Mouse (Mus musculus): ENCODE data around the gene Btg2. TPM values are rescaled to one million over a fixed set of nuclear protein-coding genes. Genes with fewer than 3 reads are reported as not detected.

Btg2 gene
- polyA plus RNA-seq, 1 experiment = 13.2 TPM

DNA sequence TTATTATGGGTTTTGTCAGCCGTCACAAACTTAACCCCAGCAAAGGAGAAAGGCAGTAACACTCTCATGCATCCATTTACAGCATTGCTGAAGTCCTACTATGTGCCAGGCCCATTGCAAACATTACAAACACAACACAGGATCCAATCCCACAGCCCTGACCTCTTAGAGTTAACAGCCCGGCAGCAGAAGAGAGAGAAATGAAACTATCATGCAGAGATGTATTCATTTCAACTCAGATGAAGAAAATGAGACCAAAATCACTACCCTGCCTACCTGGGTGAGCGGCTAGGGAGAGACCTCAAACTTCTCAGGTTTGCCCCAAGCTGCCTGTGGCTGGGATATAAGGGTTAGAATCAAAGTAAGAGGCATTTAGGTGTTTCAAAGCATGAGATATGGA is 12.4 kb downstream of the Btg2 start:
- Histone ChIP-seq H3K4me3 (replicated peaks) (no peak overlapping the region), H3K9me3 (ENCODE audit: control insufficient read depth, low read length) (peaks cover 8% of the 10 kb centered on the region; the same call in 1 of the 2 replicates), H3K27me3 (ENCODE audit: control insufficient read depth) (peaks cover 83% of the 10 kb centered on the region), H3K4me1 (ENCODE audit: control insufficient read depth) (peaks cover 80% of the 10 kb centered on the region), H3K36me3 (ENCODE audit: control insufficient read depth) (peaks cover 11% of the 10 kb centered on the region)
- TF ChIP-seq TAL1 (IDR thresholded peaks at IDR 0.05; ENCODE audit: low read length) (no peak), GATA1 (IDR thresholded peaks at IDR 0.05; ENCODE audit: low read length) (no peak)

DNA sequence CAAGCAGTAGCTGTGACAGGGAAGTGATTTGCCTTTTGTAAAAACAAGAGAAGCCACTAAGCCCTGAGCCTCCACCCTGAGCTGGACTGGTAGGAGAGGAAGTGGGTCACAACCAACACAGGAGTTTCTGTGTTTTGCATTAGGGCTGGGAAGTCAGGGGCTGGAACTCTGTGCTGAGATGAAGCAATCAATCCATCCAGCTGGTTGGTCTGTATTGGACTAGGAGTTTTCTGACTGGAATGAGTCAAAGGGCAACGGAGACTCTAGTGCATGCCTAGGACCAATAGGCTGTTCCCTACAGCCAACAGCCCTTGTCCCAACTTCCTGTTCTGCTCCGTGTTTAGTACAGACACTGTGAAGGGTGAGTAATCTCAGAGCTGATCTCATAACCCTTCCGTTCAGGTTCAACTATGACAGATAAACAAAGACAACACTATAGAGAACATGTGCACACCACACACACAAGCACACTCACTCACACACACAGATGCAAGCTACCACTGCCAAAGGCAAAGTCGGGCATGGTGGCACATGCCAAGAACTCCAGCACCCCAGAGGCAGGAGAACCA is 13.6 kb downstream of the Btg2 start:
- peaks cover 80% of the 10 kb centered on the region for H3K4me1 ChIP-seq (ENCODE audit: control insufficient read depth)
- no peak overlapping the region for H3K4me3 ChIP-seq (replicated peaks)
- TF ChIP-seq GATA1 (IDR thresholded peaks at IDR 0.05; ENCODE audit: low read length) (no peak), TAL1 (IDR thresholded peaks at IDR 0.05; ENCODE audit: low read length) (no peak)
- H3K9me3 ChIP-seq (ENCODE audit: control insufficient read depth, low read length) = peaks cover 8% of the 10 kb centered on the region; the same call in 1 of the 2 replicates
- peaks cover 94% of the 10 kb centered on the region for H3K27me3 ChIP-seq (ENCODE audit: control insufficient read depth)
- H3K36me3 ChIP-seq (ENCODE audit: control insufficient read depth) = no peaks in the 10 kb centered on the region

DNA sequence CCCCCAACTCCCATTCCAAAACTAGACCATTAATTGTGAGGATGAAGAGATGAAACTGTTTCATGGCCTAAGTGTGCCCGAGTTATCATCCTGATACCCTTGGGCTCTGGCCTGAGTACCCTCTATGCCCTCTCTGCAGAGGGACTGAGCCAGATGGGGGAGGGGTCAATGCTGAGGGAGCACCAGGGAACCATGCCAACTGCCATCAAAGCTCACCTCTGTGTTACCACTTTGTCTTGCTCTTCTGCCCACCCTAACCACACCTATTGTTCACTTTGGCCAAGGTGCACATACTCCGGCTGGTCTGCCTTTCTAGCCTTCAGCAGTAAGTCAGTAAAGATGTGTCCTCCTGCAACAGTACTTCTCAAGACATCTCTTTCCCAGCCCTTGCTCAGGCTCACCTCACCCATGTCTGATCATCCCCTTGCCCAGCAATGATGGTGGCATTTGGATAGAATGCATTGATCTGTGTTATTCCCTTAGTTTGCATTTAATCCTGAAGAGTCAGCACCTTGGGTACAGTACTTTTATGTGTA is 14.6 kb downstream of the Btg2 start:
- Histone ChIP-seq H3K36me3 (ENCODE audit: control insufficient read depth) (no peaks in the 10 kb centered on the region), H3K27me3 (ENCODE audit: control insufficient read depth) (peaks cover 97% of the 10 kb centered on the region), H3K4me3 (replicated peaks) (no peak overlapping the region), H3K4me1 (ENCODE audit: control insufficient read depth) (peaks cover 80% of the 10 kb centered on the region), H3K9me3 (ENCODE audit: control insufficient read depth, low read length) (peaks cover 8% of the 10 kb centered on the region; the same call in 1 of the 2 replicates)
- no peak for TF ChIP-seq TAL1 (IDR thresholded peaks at IDR 0.05; ENCODE audit: low read length)
- no peak for TF ChIP-seq GATA1 (IDR thresholded peaks at IDR 0.05; ENCODE audit: low read length)

DNA sequence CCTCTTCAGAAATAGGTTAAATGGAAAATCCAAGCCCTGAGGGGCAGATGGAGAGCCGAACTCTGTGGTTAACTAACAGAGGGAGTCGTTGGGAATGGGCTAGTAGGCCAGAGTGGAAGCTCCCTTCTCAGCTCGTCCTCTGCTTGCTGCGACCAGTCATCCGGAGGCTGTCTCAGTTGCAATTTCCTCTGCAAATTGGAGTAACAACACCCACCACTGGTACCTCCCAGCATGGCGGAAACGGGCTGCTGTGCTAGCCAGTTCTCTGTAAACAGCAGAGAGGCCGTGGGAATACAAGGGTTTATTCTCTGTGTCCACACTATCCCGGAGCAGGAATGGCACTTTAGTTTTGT is 15.2 kb downstream of the Btg2 start:
- TF ChIP-seq TAL1 (IDR thresholded peaks at IDR 0.05; ENCODE audit: low read length) (no peak), GATA1 (IDR thresholded peaks at IDR 0.05; ENCODE audit: low read length) (no peak)
- Histone ChIP-seq H3K27me3 (ENCODE audit: control insufficient read depth) (peaks cover 94% of the 10 kb centered on the region), H3K4me3 (replicated peaks) (no peak overlapping the region), H3K36me3 (ENCODE audit: control insufficient read depth) (no peaks in the 10 kb centered on the region), H3K4me1 (ENCODE audit: control insufficient read depth) (peaks cover 83% of the 10 kb centered on the region), H3K9me3 (ENCODE audit: control insufficient read depth, low read length) (peaks cover 8% of the 10 kb centered on the region; the same call in 1 of the 2 replicates)

DNA sequence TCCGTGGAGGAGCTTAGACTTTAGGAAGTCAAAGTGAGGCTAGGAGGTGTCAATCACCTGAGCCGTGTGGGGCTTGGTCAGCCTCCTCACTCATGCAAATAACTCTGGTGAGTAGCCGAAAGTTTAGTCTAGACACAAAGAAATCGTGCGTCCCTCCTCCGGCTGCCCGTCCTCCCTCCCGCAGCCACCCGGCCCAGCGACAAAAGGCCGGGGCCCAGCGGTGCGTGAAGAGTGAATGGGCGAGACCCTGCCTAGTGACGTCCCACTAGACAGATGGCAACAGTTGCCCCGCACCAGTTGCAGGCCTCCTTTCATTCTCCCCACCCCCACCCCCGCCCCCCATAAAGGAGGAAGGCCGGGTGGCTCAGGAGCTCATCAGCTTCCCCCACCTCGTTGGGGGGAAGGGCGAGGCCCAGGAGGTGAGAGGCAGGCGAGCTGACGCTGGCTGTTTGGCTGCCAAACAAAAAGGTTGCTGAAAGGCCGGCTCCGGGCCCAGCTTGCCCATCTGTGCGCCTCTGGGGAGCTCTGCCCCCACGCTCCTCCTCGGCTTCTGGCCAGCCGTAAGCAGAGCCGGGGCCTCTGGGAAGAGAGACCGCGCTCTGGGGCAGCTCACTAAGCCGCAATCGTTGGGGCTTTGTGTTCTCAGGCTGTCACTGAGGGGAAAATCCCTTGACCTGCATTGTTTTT is 15.7 kb downstream of the Btg2 start:
- TF ChIP-seq TAL1 (IDR thresholded peaks at IDR 0.05; ENCODE audit: low read length) (no peak), GATA1 (IDR thresholded peaks at IDR 0.05; ENCODE audit: low read length) (no peak)
- Histone ChIP-seq H3K4me3 (replicated peaks) (peak overlapping the region; percentile 6), H3K27me3 (ENCODE audit: control insufficient read depth) (peaks cover 95% of the 10 kb centered on the region), H3K4me1 (ENCODE audit: control insufficient read depth) (peaks cover 85% of the 10 kb centered on the region), H3K9me3 (ENCODE audit: control insufficient read depth, low read length) (peaks cover 8% of the 10 kb centered on the region; the same call in 1 of the 2 replicates), H3K36me3 (ENCODE audit: control insufficient read depth) (no peaks in the 10 kb centered on the region)

DNA sequence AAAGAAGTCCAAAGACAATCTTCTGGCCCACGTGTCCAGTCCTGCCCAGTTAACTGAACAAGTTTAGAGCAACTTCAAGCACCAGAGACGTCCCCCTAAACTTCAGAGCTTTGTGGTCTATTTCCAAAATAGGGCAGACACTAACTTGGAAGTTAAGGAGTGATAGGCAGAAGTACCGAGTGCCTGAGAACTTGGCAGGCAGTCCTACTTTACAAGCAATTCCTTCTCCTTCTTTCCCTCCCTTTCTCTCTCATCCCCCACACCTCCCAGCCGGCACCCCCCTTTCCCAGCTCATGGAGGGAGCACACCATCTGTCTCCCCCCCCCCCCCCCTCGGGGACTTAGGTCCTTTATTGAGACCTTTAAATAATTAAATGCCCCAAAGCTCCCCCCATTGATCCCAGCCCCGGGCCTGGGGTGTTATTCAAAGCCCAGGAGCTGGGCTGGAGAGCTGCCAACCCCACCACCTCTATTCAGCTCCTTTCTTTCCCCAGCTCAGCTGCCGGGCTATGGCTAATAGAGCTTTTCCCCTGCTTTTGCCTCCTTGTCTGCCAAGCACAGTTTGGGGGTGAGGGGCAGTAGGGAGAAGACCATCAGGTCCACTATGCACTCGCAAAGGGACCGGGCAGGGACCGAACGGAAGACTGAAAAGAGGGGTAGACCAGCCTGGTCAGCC is 16.4 kb downstream of the Btg2 start:
- H3K36me3 ChIP-seq (ENCODE audit: control insufficient read depth) = no peaks in the 10 kb centered on the region
- TF ChIP-seq GATA1 (IDR thresholded peaks at IDR 0.05; ENCODE audit: low read length) = no peak
- no peak for TF ChIP-seq TAL1 (IDR thresholded peaks at IDR 0.05; ENCODE audit: low read length)
- H3K9me3 ChIP-seq (ENCODE audit: control insufficient read depth, low read length) = peaks cover 8% of the 10 kb centered on the region; the same call in 1 of the 2 replicates
- H3K4me3 ChIP-seq (replicated peaks) = peak overlapping the region; percentile 6
- peaks cover 95% of the 10 kb centered on the region for H3K27me3 ChIP-seq (ENCODE audit: control insufficient read depth)
- H3K4me1 ChIP-seq (ENCODE audit: control insufficient read depth) = peaks cover 86% of the 10 kb centered on the region

DNA sequence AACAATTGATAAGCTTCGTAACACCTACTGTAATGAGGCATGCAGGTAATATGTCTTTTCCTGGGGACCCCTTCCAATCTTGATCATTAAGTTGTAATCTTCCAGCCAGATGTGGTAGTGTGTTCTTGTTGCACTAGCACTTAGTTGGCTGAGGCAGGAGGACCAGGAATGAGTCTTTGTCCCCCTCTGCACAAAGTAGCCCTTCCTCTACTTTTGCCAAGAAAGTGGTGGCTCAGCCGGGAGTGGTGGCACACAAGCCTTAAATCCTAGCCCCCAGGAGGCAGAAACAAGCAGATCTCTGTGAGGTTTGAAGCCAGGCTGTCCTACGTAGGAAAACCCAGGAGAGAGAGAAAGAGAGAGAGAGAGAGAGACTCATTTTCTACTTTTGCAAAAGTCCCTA is 17.0 kb downstream of the Btg2 start:
- TF ChIP-seq GATA1 (IDR thresholded peaks at IDR 0.05; ENCODE audit: low read length) = no peak
- no peak for TF ChIP-seq TAL1 (IDR thresholded peaks at IDR 0.05; ENCODE audit: low read length)
- H3K27me3 ChIP-seq (ENCODE audit: control insufficient read depth) = peaks cover 93% of the 10 kb centered on the region

DNA sequence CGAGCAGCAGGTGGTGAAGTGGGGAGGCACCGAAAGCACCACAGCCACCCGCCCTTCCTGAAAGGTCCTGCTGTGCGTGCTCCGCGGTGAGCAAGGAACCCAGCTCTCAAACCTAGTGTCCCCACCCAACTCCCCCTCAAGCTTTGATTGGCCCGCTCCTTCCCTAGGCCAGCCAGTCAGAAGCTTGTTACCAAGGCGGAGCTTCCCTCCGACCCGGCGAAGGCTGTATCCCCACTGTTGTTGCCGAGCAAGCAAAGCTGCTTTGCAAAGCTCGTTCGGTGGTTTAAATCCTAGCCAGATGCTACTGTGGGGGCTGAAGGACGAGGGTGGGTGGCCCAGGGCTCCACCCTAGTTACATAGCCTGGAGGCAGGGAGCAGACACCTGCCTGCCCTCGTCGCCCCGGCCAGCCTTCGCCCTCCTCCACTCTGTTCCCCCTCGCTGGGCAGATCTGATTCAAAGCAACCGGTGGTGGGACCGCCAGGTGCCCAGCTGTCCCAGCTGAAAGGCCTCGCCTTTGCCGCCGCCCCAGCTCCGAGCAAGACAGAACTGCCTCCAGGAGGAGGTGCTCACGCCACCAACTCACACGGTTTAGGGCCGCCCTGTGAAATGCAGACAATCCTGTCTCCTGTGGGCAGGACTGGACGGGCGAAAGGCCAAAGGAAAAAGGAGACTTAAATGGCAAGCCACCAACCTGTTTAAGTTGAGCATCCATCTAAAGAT is 17.9 kb downstream of the Btg2 start:
- peaks cover 92% of the 10 kb centered on the region for H3K27me3 ChIP-seq (ENCODE audit: control insufficient read depth)
- TF ChIP-seq TAL1 (IDR thresholded peaks at IDR 0.05; ENCODE audit: low read length) = no peak
- no peak for TF ChIP-seq GATA1 (IDR thresholded peaks at IDR 0.05; ENCODE audit: low read length)
- H3K4me3 ChIP-seq (replicated peaks) = peak overlapping the region; percentile 68
- H3K9me3 ChIP-seq (ENCODE audit: control insufficient read depth, low read length) = peaks cover 8% of the 10 kb centered on the region; the same call in 1 of the 2 replicates
- no peaks in the 10 kb centered on the region for H3K36me3 ChIP-seq (ENCODE audit: control insufficient read depth)
- peaks cover 87% of the 10 kb centered on the region for H3K4me1 ChIP-seq (ENCODE audit: control insufficient read depth)

More for the DNA sequence above, 17.0 kb downstream of the Btg2 start:
- Histone ChIP-seq H3K9me3 (ENCODE audit: control insufficient read depth, low read length) (peaks cover 8% of the 10 kb centered on the region; the same call in 1 of the 2 replicates), H3K4me1 (ENCODE audit: control insufficient read depth) (peaks cover 86% of the 10 kb centered on the region), H3K36me3 (ENCODE audit: control insufficient read depth) (no peaks in the 10 kb centered on the region), H3K4me3 (replicated peaks) (no peak overlapping the region)
